Mouse (Mus musculus) limb, embryonic 13.5 days (tissue): ENCODE measurements at regions not wholly inside any gene's neighbourhood (a gene's known extent, or its start where the extent isn't known, plus 50 kb on each side); places are given as distances from the start of the nearest gene placed in this dataset.

Experiments
- ATAC-seq: fragments of 200-750 bp; cut with Nextera tagmentation; 2 replicates; pipeline ENCODE4 v1.8.0; 2017; ENCODE audit warnings: low read depth, moderate number of reproducible peaks, moderate TSS enrichment; ENCODE audit not compliant: low FRiP score
- H3K27ac ChIP-seq: fragments of 300-500 bp; sonication (generic); 2 replicates; pipeline ENCODE4 v1.5.1; 2015; ENCODE audit warnings: inconsistent platforms, mild to moderate bottlenecking, moderate library complexity
- H3K27me3 ChIP-seq: fragments of 300-500 bp; sonication (generic); 2 replicates; pipeline ENCODE4 v1.6.1; 2015; ENCODE audit warnings: mild to moderate bottlenecking, inconsistent platforms
- H3K36me3 ChIP-seq: fragments of 300-500 bp; sonication (generic); 2 replicates; pipeline ENCODE4 v1.6.1; 2015; ENCODE audit warnings: inconsistent platforms, mild to moderate bottlenecking, moderate library complexity
- H3K4me1 ChIP-seq: fragments of 300-500 bp; sonication (generic); 2 replicates; pipeline ENCODE4 v1.6.1; 2015; ENCODE audit warnings: inconsistent platforms
- H3K4me2 ChIP-seq: fragments of 300-500 bp; sonication (generic); replicated peaks from 2 replicates; pipeline ENCODE4 v1.6.1; 2015; ENCODE audit warnings: inconsistent platforms, mild to moderate bottlenecking, moderate library complexity
- H3K4me3 ChIP-seq: fragments of 300-500 bp; sonication (generic); 2 replicates; pipeline ENCODE4 v1.5.1; 2015; ENCODE audit warnings: moderate library complexity, mild to moderate bottlenecking, inconsistent platforms
- H3K9ac ChIP-seq: fragments of 300-500 bp; sonication (generic); 2 replicates; pipeline ENCODE4 v1.6.1; 2015; ENCODE audit warnings: mild to moderate bottlenecking, inconsistent platforms
- H3K9me3 ChIP-seq: fragments of 300-500 bp; sonication (generic); 2 replicates; pipeline ENCODE4 v1.6.1; 2016; ENCODE audit warnings: inconsistent platforms
- WGBS: fragments of 180-500 bp; shearing (Covaris S2); methylation state at CpG from one replicate; pipeline ENCODE4 v1.1.7; 2015; 5-methylcytosine and 5-hydroxymethylcytosine counted together

DNA sequence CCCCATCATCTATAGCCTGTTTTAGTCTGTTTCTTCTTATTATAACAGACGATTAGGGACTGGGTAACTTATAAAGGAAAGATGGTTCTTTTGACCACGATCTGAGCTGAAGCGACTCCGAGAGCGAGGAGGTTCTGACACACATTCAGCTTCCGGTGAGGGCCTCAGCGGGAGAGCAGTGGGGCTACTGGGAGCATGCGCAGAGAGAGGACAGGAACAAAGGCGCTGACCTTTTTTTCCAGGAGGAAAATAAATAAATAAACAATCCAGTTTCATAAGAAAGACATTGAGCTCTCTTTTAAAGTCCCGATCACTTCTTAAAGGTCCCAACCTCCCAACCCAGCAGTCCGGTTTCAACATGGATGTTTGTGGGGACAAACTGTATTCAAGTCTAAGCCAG is 230.6 kb downstream of the Dact1 start:
- no peaks in the 10 kb centered on the region for H3K9me3 ChIP-seq
- no peak overlapping the region for H3K4me2 ChIP-seq
- 77% methylated on average over 11 of the region's 11 CpGs for WGBS
- no peak overlapping the region for H3K4me3 ChIP-seq
- no peak overlapping the region for H3K27ac ChIP-seq
- no peak overlapping the region for H3K9ac ChIP-seq
- peaks cover 33% of the 10 kb centered on the region for H3K4me1 ChIP-seq
- ATAC-seq: no peak
- H3K27me3 ChIP-seq: peaks cover 5% of the 10 kb centered on the region; the same call in 1 of the 2 replicates
- no peaks in the 10 kb centered on the region for H3K36me3 ChIP-seq

DNA sequence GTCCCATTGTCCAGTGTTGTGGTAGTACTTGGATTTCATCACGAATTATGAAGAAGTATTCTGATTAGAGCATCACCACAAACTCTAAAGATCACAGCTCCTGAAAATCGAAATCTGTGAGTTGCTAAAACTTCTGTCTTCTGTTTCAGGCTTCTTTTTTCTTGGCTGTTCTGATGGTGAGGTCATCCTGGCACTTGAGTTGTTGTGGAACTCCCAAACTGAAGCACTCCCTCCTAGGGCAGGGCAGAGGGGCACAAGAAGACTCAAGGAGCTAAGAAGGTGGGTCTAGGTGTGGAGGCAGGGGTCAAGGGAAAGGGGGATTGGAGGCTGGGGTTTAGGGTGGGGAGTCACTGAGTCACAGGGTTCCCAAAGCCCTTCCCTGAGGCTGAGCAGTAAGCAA is 232.3 kb downstream of the Dact1 start:
- Histone ChIP-seq H3K27ac (no peak overlapping the region), H3K9ac (no peak overlapping the region), H3K27me3 (peaks cover 5% of the 10 kb centered on the region; the same call in 1 of the 2 replicates), H3K4me1 (peaks cover 33% of the 10 kb centered on the region), H3K4me3 (no peak overlapping the region), H3K36me3 (no peaks in the 10 kb centered on the region), H3K4me2 (no peak overlapping the region), H3K9me3 (no peaks in the 10 kb centered on the region)
- ATAC-seq: no peak
- 81% methylated on average over 2 of the region's 2 CpGs for WGBS

DNA sequence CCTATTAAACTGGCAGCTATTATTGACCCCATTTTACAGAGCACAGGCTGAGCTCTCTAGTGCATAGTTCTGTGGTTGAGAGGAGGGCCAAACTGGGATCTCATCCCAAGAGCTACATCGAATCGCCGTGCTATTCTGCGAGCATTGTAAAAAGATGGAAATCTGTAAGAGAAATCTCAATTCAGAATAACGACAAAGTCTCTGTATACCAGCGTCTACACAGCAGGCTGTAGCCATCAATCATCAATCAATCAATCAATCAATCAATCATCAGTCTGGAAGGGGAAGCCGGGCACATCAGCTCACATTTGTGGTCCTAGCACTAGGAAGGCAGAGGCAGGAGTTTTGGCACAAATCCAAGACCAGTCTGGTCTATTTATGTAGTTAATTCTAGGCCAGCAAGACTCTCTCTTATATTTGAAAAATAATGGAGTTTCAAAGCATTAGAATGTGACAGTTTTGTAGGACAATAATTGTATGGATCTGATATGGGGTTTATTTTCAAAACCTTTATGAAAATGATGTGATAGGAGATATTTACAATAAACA is 234.0 kb downstream of the Dact1 start:
- ATAC-seq: peak; percentile 19; the same call in 1 of the 2 replicates
- H3K4me1 ChIP-seq: peaks cover 33% of the 10 kb centered on the region

DNA sequence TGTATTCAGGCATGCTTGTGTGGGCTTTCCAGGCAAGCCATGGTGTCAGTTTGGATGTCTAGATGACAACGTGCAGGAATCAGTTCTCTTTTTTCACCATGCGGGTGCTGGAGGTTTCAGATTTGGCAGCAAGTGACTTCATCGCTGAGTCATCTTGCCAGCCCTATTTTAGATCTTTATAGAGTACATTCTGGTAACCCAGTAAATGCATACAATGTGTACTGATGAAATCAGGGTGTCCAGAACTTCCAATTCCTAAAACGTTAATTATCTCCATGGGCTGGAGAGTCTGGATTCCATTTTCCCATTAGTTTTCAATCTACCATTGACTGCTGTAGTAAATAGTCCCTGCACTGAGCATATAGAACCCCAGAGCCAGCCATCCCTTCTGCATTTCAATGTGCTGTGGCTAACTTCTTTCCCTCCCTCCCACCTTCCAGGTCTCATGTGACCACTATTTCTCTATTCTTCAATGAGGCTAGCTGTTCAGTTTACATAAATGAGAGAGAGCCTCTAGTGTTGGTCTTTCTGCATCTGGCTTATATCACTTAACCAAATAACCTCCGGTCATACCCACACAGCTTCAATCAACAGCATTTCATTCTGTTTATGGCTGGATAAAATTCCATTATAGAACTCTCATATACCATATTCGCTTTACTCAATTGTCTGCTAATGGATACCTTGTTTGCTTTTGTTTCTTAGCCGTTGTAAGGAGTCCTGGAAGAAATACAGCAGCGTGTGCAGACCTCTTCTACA is 234.9 kb downstream of the Dact1 start:
- H3K9ac ChIP-seq: no peak overlapping the region
- H3K36me3 ChIP-seq: no peaks in the 10 kb centered on the region
- 32% methylated on average over 8 of the region's 8 CpGs for WGBS
- H3K27me3 ChIP-seq: peaks cover 5% of the 10 kb centered on the region; the same call in 1 of the 2 replicates
- H3K4me3 ChIP-seq: no peak overlapping the region
- peaks cover 40% of the 10 kb centered on the region for H3K4me1 ChIP-seq
- peak; percentile 51; the same call in 1 of the 2 replicates for ATAC-seq
- peak overlapping the region; percentile 44; the same call in 1 of the 2 replicates for H3K27ac ChIP-seq
- no peak overlapping the region for H3K4me2 ChIP-seq
- H3K9me3 ChIP-seq: no peaks in the 10 kb centered on the region

More for the DNA sequence above, 234.0 kb downstream of the Dact1 start:
- Histone ChIP-seq H3K27me3 (peaks cover 5% of the 10 kb centered on the region; the same call in 1 of the 2 replicates), H3K9me3 (no peaks in the 10 kb centered on the region), H3K27ac (no peak overlapping the region), H3K36me3 (no peaks in the 10 kb centered on the region), H3K4me3 (no peak overlapping the region), H3K4me2 (no peak overlapping the region), H3K9ac (no peak overlapping the region)
- 57% methylated on average over 7 of the region's 7 CpGs for WGBS

DNA sequence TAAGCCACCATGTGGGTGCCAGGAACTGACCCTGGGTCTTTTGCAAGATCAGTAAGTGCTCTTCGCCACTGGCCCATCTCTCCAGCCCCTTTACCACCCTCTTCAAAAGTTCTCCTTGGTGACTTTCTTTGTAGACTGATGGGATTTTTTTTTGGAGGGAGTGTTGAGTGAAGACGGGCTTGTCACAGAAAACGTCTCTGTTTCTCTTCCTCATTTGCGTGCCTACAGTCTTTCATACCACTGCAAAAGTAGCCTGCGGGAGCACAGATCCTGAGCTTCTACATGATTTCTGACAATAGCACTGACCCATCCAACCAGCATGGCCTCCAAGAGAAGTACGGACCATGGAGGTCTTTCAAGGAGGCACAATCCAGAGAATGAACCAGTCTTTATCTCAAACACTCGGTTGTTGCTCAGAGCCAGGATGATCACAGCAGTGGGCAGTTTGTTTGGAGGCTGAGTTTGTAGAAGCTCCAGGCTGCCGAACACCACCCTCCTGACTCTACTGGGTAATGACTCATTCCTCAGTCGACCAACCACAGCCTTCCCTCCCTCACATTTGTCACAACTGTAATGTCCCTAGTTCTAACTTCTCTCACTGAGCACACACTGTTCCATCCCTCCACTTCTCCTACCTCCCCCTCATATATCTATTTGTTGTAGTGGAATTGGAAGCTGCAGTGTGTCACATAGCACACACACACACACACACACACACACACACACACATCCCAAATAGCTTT is 237.0 kb downstream of the Dact1 start:
- Histone ChIP-seq H3K4me1 (peaks cover 41% of the 10 kb centered on the region), H3K36me3 (no peaks in the 10 kb centered on the region), H3K9me3 (no peaks in the 10 kb centered on the region), H3K4me2 (no peak overlapping the region), H3K27me3 (no peaks in the 10 kb centered on the region; the same call in 1 of the 2 replicates), H3K4me3 (no peak overlapping the region), H3K27ac (no peak overlapping the region), H3K9ac (no peak overlapping the region)
- WGBS: 87% methylated on average over 9 of the region's 9 CpGs
- ATAC-seq: no peak

DNA sequence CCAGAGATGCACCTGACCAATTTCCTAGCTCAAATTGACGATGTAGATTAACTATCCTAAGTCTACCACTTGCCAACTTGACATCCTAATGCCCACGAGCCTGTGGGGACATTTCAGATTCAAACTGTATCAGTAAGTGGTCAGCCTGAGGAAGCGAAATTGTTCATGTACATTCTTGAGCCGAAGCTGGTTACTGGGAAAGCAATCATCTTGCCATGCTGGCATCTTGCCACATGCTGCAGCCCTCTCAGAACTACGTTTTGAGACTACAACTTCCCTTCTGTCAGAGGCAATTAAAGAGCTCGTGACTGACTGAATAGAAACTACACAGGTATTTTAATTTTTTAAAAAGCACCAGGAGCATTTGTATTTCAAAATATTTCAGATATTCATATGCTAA is 239.7 kb downstream of the Dact1 start:
- ATAC-seq: no peak
- Histone ChIP-seq H3K36me3 (no peaks in the 10 kb centered on the region), H3K4me1 (peaks cover 17% of the 10 kb centered on the region), H3K27me3 (no peaks in the 10 kb centered on the region; the same call in 1 of the 2 replicates), H3K27ac (no peak overlapping the region), H3K4me3 (no peak overlapping the region), H3K4me2 (no peak overlapping the region), H3K9ac (no peak overlapping the region), H3K9me3 (no peaks in the 10 kb centered on the region)
- 36% methylated on average over 6 of the region's 6 CpGs for WGBS

DNA sequence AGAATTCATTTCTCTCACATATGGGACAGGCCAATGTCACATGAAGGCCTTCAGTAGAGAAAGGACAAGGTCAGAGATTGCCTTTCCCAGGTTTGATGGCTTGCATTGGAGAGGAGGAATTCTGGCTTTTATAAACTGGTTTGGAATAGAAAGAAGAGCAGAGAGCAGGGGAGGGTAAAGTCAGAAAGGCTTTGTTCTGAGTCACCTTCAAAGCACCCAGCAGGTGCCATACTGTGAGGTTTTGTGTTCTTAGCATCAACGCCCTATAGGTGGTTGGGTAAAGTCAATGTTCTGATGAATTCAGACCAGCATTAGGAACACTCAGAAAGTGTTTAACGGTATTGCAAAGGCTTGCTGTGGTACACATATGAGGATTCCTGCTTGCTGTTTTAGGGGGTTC is 244.5 kb downstream of the Dact1 start:
- peaks cover 4% of the 10 kb centered on the region; the same call in 1 of the 2 replicates for H3K4me1 ChIP-seq
- no peak overlapping the region for H3K4me3 ChIP-seq
- no peak for ATAC-seq
- H3K36me3 ChIP-seq: no peaks in the 10 kb centered on the region
- 72% methylated on average over 2 of the region's 2 CpGs for WGBS
- no peaks in the 10 kb centered on the region for H3K9me3 ChIP-seq
- no peak overlapping the region for H3K27ac ChIP-seq
- H3K27me3 ChIP-seq: 0 out of 2 replicates have a peak, but pooled peaks cover 4% of the 10 kb centered on the region
- H3K9ac ChIP-seq: no peak overlapping the region
- no peak overlapping the region for H3K4me2 ChIP-seq

DNA sequence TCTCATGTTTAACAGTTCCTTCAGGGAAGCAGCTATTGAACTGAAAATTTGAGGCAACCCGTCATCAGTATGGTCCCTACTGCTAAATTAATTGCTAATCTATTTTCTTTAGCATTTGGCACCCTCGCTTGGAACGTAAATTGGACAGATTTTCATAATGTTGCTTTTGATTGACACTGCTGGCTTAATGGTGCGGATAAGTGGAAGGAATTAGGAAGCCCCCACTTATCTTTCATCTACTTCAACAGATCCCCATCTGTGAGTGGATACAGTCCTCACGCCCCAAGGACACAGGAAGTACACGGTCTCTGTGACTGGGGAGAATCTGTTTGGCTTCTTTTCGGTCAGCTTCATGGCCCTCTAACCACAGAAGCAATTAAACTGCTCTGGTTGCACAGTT is 251.6 kb downstream of the Dact1 start:
- Histone ChIP-seq H3K9ac (no peak overlapping the region), H3K4me3 (no peak overlapping the region), H3K9me3 (no peaks in the 10 kb centered on the region), H3K4me1 (peaks cover 4% of the 10 kb centered on the region), H3K27ac (no peak overlapping the region), H3K4me2 (no peak overlapping the region), H3K36me3 (no peaks in the 10 kb centered on the region), H3K27me3 (0 out of 2 replicates have a peak, but pooled peaks cover 7% of the 10 kb centered on the region)
- ATAC-seq: no peak
- 59% methylated on average over 7 of the region's 7 CpGs for WGBS

DNA sequence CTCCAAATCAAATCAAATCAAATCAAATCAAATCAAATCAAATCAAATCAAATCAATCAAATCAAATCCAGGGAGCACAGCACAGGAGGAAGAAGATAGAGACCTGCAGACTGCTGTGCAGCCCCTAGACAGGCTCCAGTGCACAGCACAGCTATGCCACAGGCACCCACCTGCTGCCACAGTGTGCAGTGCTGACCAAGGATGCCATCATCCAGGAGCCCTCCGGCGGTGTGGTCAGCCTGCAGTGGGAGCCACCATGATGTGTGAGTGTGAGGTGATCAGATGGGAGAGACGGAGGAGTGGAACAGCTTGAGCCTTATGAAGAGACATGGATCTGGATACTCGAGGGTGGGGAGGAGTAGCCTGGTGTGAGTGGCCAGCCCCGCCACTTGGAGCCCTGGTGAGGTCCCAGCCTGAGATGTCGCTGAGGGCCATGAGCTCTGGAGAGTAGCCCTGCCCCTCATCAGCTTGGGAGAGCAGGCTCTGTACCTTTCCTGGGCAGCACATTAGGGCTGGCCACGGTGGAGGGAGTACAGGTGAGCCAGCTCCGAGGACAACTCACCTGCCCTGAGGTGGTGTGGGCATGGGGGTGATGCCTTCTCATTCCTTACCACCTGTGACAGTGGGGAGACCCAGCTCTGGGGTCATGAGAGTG is 252.4 kb downstream of the Dact1 start:
- H3K36me3 ChIP-seq: no peaks in the 10 kb centered on the region
- no peak overlapping the region for H3K27ac ChIP-seq
- no peaks in the 10 kb centered on the region for H3K9me3 ChIP-seq
- peaks cover 4% of the 10 kb centered on the region for H3K4me1 ChIP-seq
- no peak overlapping the region for H3K4me3 ChIP-seq
- 89% methylated on average over 8 of the region's 8 CpGs for WGBS
- no peak overlapping the region for H3K9ac ChIP-seq
- 0 out of 2 replicates have a peak, but pooled peaks cover 7% of the 10 kb centered on the region for H3K27me3 ChIP-seq
- ATAC-seq: no peak
- H3K4me2 ChIP-seq: no peak overlapping the region

DNA sequence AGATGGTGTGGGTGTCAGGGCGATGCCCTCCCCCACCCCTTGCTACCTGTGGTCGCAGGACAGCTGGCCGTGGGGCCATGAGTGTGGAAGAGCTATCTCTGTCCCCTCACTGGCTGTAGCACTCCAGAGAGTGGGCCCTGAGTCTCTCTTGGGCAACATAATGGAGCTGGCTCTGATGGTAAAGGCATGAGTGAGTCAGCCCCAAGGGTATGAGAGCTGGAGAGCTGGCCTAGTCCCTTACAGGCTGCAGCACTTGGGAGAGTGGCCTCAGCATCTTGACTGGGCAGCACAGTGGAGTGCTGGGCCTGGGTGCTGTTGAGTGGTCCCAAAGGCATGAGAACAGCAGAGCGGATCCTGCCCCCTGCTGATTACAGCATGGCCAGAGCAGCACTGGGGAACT is 253.5 kb downstream of the Dact1 start:
- Histone ChIP-seq H3K36me3 (no peaks in the 10 kb centered on the region), H3K4me3 (no peak overlapping the region), H3K27me3 (0 out of 2 replicates have a peak, but pooled peaks cover 7% of the 10 kb centered on the region), H3K4me2 (no peak overlapping the region), H3K9me3 (no peaks in the 10 kb centered on the region), H3K9ac (no peak overlapping the region), H3K4me1 (peaks cover 4% of the 10 kb centered on the region), H3K27ac (no peak overlapping the region)
- WGBS: 89% methylated on average over 4 of the region's 4 CpGs
- ATAC-seq: no peak

DNA sequence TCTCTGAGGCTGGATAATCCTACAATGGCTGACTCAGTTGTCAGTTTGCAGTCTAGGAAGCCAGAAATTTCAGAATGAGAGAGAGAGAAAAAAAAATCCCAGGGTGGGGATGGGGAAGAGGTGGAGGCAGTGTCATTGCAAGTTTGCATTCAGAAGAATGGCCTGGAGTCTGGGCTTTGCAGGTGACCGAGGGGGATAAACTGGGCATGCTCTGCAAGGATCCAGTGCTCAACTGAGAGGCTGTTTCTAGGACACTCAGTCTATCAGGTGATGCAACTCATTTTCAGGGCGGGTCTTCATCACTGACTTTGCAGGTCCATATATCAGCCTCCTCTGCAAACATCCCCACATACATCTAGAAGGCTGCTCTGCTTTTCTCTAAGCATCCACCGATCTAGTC is 256.7 kb downstream of the Dact1 start:
- Histone ChIP-seq H3K9me3 (no peaks in the 10 kb centered on the region), H3K36me3 (no peaks in the 10 kb centered on the region), H3K9ac (no peak overlapping the region), H3K4me3 (no peak overlapping the region), H3K27ac (no peak overlapping the region), H3K4me2 (no peak overlapping the region), H3K4me1 (peaks cover 20% of the 10 kb centered on the region), H3K27me3 (peaks cover 3% of the 10 kb centered on the region; the same call in 1 of the 2 replicates)
- 85% methylated on average over 3 of the region's 3 CpGs for WGBS
- no peak for ATAC-seq

DNA sequence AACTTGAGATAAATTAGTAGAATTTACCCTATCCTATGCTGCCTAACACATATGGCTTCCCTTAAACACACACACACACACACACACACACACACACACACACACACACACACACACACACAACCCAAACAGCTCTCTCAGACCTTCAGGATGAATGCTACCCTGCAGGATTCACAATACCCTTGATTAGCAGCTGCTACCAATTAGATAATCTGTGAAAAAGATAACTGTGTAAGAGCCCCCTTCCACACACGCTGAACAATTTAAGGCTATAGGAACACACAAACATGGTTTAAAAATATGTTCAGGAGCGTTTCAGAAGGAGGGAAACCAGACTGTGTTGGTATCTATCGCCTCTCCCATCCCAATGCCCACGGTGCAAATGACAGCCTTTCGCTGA is 258.6 kb downstream of the Dact1 start:
- no peak for ATAC-seq
- Histone ChIP-seq H3K36me3 (no peaks in the 10 kb centered on the region), H3K27me3 (peaks cover 4% of the 10 kb centered on the region; the same call in 1 of the 2 replicates), H3K9ac (no peak overlapping the region), H3K9me3 (no peaks in the 10 kb centered on the region), H3K4me2 (no peak overlapping the region), H3K27ac (no peak overlapping the region), H3K4me3 (no peak overlapping the region), H3K4me1 (peaks cover 25% of the 10 kb centered on the region)
- 77% methylated on average over 5 of the region's 5 CpGs for WGBS
